Mouse (Mus musculus): ENCODE results near the gene Slc15a1.

DNA sequence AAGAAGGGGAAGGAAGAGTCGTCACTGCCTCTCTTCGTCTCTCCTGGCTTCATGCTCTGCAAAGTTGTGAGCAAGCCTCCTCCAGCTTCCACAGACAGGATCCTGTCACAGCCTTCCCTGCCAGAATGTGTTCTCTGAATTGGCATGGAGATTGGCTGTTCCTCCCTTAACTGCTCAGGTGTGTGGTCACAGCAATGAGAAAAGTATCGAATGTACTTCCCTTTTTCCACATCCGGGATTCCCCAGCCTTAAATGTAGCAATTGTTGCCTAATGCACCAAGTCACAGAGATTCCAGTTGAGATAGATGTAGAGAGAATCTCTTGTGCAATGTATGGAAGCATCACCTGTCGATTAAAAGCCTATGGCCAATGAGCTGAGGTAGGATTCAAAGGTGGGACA is 11.8 kb upstream of the Slc15a1 start:
- TF ChIP-seq CTCF (IDR thresholded peaks at IDR 0.05; ENCODE audit: borderline replicate concordance, extremely low read depth, insufficient read depth, insufficient read length) = no peak
- no peak for TF ChIP-seq POLR2A (IDR thresholded peaks at IDR 0.05; ENCODE audit: borderline replicate concordance, extremely low read depth, insufficient read depth, insufficient read length, poor library complexity, severe bottlenecking)

Measured in brain, embryonic 14.5 days (tissue).